Mouse (Mus musculus) bone marrow macrophage, adult 2 months (primary cell): ENCODE measurements around the gene Gp1bb.

Source experiments
- CTCF ChIP-seq: IDR thresholded peaks from 2 replicates; pipeline ENCODE4 v1.5.1; 2012; ENCODE audit warnings: low read depth, mild to moderate bottlenecking, low read length, moderate library complexity
- POLR2A ChIP-seq: IDR thresholded peaks from 2 replicates; pipeline ENCODE4 v1.6.1; 2012; ENCODE audit warnings: mild to moderate bottlenecking, low read depth, low read length, borderline replicate concordance

- TF ChIP-seq POLR2A (no peak), CTCF (no peak)
Observed at GRCm38 (mm10) chr16:18582426-18583148, 39.6 kb downstream of the Gp1bb start.
